Mouse (Mus musculus): Measurements from ENCODE around the gene Calm3.

The Calm3 gene

DNA sequence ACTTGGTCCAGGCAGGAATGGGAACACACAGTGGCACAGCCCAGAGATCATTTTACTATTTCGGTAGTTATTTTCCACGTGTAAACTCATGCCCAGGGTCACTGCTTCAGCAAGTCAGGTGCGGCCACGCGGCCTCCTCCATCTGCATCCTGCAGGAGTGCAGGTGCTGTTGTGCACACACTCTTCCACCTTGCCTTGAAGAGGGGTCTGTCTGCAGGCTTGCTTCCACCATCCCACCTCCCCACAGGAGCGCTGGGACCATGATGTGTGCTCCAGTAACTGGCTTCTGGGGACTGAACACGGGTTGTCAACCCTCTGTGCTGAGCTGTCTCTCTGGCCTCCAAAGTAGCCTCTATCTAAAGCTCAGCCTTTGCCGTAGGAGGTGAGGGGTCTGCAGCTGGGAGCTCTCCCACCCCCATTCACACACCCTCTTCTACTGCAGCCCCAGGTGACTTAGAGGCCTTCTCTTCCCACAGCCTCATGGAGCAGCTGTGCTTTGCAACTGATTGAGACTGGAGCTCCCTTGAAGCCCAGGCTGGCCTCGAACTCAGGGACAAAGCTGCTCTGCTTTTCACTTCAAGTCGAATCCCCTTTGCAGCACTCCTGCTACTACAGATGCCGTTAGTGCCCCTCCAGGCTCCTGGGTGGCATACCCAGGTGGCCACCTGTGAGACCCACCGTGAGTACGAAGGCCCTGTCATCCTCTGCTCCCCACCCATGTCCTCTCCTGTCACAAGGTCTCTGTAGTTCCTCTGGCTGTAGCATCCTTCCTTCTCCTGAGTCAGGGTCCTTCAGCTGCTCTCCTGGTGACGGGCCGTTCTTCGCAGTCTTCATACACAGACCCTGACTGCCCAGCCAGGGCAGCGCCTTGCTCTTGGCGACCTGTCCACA is 9.2 kb downstream of the Calm3 start:
- DNase-seq = peak; percentile 28 to 42

DNA sequence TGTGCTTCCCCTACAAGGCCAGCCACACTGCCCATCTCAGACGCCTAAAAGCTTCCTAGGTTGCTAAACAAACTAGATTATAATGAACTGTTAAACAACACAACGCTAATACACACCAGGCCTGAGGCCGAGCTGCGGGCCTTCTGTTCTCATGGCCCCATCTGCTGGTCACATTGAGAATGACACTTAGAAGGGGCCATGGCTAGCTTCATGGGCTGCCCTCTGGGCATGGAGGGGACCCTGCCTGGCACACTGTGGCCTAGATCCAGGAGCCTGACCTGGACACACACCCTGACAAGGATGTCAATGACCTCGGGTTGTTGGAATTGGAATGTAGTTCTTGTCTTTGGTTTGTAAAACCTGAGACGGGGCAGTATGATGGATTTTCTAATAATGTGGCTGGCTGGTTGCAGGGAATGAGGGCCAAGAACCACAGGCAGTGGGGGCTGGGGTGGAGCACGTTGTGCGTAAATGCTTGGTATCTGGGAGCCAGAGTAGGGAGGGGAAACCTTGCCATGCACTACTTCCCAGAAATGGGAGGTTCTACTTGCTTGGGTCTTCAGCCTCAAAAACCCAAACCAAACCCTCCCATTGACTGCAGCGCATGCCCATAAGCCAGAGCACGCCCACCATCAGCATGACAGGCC is 10.0 kb downstream of the Calm3 start:
- peak; percentile 77 to 86 for DNase-seq

DNA sequence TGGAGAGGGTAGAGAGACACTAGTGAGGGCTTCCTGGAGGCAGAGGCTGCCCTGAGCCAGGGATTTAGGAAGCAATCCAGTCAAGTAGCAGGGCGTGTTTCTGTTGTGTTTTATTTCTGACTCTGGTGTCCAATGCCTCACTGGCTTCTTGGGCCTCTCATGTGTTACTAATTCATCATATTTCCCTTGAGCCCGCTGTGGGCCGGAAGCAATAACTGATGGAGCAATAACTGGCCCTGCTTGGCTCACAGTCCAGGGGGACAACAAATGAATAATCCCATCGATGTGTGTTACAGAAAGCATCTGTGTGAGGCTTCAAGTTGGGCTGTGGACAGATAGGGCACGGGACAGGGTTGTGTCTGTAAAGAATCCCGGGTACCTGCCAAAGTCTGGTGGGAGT is 11.6 kb downstream of the Calm3 start:
- DNase-seq = no peak

DNA sequence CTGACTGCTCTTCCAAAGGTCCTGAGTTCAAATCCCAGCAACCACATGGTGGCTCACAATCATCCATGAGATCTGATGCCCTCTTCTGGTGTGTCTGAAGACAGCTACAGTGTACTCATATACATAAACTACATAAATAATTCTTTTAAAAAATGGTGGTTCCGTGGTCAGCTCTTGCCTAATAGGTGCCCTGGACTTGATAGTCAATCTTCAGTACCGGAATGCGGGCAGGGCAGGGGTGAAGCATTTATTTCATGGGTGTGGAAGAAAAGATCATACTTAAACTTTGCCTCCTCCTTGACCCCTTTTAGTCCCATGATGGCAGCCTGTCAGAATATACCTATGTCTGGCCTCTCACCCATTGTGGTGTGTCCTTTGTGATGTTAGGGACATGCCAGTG is 12.0 kb downstream of the Calm3 start:
- no peak for DNase-seq

DNA sequence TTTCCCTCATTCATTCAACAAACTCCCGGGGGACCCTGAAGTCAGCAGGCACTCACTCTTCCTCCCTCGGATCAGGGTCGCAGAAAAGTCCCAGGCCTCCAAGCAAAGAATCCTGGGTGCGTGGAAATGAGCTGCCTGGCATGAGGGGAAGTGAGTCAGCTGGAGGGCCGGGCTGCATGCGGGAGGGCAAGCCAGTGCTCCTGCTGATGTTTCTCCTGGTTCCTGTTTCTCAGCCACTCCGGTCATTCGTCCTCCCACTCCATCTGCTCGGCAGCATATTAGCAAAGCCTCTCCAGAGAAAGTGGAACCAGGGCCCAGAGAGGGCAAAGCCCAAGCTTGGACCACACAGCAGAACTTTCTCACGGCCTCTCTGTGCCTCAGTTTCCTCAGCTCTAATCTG is 14.0 kb downstream of the Calm3 start:
- no peak for DNase-seq

DNA sequence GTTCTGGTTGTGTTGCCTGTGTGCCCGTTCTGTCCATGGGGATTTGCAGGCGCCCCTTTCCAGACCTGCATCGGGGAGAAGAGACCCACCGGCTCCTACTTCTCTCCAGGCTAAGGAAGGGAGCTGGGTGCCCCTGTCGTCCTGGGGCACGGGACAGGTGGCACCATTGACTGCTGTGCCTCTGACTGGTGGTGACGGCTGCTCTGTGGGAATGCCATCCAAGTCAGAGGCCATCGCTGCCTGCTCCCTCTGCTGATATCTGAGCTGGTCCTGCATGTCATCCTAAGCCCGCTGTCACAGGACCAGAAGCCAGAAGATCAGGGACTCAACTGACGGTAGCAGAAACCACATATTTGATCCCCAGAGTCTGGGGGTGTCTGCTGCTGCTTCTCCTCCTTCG is 15.1 kb downstream of the Calm3 start:
- DNase-seq = no peak

DNA sequence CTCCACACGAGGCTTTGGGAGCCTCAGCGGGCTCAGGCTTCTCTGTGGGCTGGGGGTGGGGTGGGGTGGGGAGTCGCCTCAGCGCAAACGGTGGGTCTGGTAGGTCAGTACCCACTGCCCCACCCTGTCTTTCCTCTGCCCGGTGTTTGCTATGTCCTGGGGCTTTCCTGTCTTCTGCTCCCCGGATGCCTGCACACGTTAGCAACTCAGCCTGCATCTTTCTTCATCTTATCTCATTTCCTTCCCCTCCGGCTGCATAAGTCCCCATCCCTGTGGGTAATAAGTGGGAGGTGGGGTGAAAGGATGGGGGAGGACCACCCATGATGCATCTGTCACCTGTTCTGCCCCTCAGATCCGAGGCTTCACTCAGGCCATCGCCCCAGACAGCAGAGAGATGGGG is 15.5 kb downstream of the Calm3 start:
- DNase-seq = no peak

DNA sequence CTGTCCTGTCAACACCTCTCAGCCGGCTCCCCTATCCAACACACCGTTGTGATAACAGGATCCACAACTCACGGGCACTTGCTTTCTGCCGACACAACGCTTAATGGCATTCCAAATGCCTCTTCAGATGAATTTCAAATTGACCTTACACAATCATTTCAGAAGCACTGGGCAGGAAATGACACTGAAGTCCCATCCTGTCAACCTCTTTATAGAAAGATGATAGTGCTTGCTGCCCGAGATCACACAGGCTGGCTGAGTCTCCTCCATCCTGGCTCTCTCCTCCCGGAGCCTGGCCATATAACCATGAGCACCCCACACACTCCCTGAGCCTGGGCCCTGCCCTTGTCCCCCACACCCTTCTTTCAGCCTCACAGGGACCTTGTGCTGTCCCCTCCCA is 16.1 kb downstream of the Calm3 start:
- DNase-seq = no peak

DNA sequence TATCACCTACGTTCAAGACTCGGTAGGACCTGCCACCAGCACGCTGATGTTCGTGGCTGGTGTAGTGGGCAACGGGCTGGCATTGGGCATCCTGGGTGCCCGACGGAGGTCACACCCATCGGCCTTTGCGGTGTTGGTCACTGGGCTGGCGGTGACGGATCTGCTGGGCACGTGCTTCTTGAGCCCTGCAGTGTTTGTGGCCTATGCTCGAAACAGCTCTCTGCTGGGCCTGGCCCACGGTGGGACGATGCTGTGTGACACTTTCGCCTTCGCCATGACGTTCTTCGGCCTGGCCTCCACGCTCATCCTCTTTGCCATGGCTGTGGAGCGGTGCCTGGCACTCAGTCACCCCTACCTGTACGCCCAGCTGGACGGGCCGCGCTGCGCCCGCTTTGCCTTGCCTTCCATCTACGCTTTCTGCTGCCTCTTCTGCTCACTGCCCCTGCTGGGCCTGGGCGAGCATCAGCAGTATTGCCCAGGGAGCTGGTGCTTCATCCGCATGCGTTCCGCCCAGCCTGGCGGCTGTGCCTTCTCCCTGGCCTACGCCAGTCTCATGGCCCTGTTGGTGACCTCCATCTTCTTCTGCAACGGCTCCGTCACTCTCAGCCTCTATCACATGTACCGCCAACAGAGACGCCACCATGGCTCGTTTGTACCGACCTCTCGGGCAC is 16.9 kb downstream of the Calm3 start:
- no peak for DNase-seq

DNA sequence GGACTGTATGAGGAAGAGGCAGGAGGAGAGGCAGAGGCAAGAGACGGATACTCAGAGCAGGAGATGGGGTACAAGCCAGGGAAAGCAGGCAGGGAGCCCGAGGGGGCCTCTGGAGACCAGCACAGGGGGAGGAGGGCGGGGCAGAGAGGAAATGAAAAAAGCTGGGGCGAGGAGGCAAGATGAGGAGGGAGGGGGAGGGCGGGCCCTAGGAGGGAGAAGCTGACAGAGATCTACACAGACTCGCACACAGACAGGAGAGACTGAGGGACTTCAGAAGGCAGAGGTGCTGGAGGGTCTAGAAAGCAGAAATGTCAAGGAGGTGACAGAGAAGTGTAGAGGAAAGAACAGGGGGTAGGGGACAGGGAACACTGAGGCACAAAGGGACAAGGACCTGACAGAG is 17.6 kb downstream of the Calm3 start, which contains the start of gene Ptgir:
Ptgir (plus strand) TSS at position 210 of the 400 bp plus-strand sequence.
- DNase-seq = no peak

DNA sequence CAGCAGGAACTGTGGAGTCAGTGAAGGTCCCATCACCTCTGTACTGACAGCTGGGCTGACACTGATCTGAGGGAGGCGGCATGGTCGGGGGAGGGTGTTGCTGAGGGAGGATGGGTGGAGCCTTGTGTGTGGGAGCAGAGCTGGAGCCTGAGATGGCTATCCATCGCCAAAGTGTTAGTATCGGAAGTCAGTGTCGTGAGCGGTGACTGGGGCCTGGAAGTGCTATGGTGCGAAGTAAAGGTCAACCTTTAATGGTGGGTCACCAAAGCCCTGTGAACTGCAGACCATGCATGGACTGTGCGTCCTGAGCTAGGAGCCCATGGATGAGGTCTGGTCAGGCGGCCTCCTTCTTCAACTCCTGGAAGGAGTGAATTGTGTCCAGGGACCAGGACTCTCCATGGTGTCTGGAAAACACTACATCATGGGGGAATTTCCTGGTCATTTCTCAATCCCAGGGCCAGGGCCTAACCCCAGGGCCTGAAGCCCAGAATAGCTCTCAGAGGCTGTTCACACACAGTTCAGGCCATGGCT is 18.4 kb downstream of the Calm3 start:
- no peak for DNase-seq

DNA sequence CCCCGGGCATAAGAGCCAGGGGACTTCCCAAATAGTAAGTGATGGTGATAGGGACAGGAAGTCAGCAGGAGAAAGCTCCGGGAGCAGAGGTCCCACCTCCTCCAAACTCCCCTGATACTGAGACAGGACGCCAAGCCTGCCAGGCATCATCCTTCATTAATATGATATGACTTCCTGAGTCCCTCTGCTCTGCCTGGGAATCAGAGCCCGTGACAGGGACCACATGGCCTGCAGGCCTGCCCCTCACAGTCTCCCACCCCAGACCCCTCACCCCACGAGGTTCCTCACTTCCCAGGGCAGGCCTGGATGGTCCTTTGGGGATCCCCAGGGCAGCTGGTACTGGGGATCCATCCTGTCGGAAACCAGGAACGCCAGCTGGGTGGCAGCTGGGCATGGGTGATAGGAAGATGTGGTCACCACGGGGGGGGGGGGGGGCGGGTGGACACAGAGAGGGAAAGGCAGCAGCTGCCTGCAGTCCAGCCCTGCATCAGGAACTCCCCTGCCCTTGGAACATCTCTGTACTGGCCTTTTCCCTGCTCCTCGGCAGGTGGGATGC is 19.7 kb downstream of the Calm3 start:
- no peak for DNase-seq

DNA sequence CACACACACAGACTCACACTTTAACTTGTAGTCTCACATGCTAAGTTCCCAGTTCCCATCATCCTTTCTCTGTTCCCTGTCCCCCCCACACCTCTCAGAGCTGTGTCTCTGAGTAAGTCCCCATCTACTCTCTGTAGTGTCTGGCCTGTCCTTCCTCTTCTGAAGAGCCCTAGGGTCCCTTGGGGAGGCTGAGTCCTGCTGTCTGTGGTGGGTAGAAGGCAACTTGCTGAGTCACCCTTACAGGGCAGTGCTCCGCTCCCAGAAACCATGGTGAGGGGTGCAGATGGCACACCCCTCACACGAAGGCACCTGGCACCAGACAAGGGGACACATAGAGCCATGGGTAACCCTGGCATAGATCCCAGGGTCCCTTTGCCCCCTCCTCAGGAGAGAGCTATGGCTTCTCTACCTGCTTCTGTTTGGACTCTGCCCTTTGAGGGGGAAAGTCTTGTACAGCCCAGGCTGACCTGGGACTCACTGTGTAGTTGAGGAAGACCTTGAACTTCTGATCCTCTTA is 20.4 kb downstream of the Calm3 start:
- DNase-seq = no peak

DNA sequence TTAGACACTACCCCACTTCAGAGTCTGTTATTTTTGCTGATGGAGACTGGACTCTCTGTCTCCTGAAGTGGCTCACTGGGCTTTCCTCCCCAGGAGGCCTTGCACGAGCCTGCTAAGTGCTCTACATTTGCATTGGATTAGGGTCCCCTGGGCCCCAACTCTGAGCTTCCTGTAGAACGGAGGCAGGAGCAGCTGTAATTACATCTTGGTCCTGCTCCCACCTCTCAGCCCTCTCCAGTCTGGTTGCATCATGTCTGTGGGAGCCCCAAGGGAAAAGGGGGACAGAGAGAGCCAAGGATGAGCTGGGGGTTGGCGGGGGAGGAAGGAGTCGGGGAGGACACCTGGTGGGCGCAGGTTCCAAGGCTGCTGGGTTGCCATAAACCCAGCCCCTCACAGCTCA is 23.4 kb downstream of the Calm3 start:
- no peak for DNase-seq

DNA sequence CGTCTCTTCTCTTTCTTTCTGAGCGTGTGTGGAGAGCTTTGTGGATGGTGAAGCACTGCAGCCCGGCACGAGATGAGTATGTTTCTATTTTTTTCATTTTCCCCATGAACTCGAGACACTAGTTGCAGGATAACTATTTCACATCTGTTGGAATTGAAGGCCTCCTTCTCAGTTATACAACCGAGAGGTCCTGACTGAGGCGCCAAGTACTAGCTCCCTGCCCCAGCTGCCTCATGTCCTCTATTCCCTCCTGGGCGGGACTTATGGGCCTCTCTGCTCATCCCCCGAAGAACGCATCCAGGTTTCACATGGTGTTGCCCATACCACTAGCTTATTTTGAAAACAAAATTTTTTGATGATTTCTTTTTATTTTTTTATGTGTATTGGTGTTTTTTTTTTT is 28.4 kb downstream of the Calm3 start:
- no peak for DNase-seq

DNA sequence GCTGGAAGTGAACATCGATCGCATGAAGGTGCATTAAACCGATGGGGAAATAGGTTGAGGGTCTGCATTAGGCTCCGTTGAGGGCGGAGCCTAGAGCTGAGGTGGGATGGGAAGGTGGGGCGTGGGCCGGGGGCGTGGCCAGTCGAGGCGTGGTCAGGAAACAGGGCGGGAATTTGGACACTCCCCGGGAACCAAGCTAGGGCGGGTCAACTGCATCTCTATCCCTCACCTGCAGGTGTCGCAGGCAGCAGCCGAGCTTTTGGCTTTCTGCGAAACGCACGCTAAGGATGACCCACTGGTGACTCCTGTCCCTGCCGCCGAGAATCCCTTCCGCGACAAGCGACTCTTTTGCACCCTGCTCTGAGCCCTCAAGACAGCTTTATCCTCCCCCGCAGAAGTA is 28.9 kb downstream of the Calm3 start:
- peak; percentile 90 to 92 for DNase-seq

DNA sequence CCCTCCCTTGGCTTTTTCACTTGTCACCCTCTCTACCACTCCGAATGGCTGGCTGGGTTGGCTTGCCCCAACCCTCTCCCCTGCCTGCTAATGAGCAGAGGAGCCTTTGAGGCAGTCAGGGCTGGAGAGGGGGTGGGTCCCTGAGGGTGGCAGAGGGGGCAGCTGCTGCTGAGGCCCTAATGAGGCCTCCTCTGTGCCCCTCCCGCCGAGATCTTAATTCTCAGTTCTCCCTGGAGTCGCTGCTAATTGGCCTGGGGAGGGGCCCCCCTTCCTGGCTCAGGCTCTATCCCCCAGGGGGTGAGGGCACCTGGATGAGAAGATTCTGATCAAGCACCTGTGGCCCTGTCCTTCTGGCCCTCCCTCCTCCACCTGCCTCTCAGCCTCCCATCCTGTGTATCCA is 29.6 kb downstream of the Calm3 start:
- no peak for DNase-seq

DNA sequence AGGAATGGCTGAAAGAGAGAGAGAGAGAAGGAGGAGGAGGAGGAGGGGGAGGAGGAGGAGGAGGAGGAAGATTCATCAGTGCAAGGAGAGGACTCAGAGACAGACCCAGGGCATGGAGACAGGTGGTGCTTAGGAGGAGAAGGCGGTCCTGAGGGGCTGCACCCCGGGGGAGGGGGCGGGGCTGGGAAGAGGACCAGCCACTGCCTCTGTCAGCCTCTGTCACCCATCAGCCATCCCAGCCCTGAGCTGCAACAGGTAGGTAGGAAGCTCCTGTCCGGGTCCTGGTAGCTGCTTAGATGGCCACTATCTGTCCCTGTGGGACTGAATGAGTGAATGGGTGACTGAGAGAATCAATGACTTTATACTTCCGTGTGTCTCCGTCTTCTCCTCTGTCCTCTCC is 30.3 kb downstream of the Calm3 start:
- no peak for DNase-seq

DNA sequence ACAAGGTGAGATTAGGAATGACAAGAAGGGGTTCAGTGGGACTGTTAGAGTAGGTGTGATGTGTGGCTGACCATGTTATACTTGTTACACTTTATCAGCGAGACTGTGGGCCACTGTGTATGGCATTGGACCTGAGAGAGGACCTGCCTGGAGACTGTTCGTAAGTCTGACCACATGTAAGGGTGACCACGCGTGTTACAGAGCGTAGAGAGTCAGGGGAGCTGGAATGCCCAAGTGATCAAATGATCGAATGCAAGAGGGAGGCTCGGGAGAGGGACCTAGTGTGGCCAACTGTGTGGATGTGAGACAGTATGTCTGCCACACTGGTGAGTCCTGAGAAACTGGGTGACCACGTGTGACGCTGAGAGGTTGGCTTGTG is 31.6 kb downstream of the Calm3 start:
- DNase-seq = no peak

DNA sequence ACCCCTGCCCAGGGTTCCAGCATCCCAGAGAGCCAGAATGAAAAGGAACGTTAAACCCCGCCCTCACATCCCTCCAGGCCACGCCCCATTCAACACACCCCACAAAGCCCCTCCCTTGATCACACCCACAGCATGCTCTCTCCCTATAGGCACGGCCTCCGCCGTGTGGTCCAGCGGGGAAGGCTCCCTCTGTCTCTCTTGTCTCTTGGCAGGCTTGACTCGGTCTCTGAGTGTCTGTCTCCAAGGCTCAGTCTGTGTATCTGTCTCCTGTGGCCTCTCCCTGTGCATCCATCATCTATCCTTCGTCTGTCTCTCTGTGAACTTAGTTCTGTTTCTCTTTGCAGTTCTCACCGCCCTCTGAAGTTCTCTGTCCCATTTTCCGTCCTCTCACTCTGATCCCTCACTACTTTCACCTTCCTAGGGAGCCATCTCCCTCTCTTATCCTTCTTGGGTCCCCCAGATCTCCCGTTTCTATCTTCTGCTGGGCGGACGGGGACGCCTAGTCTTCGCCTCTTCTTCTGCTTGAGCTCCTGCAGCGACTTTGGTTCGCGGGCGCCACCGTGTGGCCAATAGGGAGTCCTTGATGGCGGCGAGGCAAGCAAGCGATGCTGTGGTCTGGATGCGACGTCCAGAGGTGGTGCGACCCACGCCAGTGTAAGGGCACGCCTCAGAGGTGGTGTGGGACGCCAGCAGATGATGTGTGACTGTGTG is 32.1 kb downstream of the Calm3 start, which contains the start of gene Gng8:
Gng8 (plus strand) TSS at position 146 of the 711 bp plus-strand sequence.
- peak; percentile 85 to 92 for DNase-seq

DNA sequence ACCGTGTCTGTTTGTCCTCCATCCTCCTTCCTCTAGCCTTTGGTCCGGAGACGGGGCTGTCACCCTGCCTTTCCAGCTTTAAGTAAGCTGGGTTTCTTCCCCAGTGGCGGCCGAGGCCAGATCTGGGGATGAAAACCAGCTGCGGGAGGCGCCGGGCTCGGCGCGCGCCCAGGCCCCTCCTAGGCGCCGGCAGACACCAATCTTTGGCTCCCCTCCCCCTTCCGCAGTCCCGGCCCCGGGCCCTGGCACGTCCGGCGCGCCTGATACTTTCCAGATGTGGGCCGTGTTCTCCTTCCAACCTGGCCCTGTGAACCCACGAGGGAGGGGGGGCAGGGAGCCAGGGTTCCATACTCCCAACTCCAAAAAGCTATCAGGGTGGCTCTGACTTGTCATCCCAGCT is 33.0 kb downstream of the Calm3 start:
- DNase-seq = peak in 1 of 2 experiments; percentile 40

DNA sequence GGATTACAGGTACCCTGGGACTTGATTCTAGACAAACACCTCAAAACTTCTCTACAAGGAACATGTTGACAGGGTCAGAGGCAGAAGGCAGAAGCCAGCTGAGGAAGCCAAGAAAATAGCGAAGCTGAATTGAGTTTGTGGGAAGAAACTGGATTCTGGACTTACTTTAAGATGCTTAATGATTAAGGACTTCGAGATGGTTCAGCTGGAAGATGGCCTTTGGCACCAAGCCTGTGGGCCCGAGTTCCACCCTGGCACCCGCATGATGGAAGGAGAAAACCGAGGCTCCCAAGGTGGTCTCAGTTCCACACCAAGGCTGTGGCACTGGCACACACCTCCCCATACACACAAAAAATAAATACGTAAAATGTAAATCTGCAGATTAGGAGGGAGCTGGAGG is 33.4 kb downstream of the Calm3 start:
- no peak for DNase-seq
